Mouse (Mus musculus): Measurements from ENCODE around the gene Ahrr. TPM values are rescaled to one million over a fixed set of nuclear protein-coding genes. Genes with fewer than 3 reads are reported as not detected.
A peak's percentile ranks its signal among the peaks of the same experiment; 100 is the strongest.

The Ahrr gene
- polyA plus RNA-seq, 1 experiment from 2014 or later: 1.1 TPM

DNA sequence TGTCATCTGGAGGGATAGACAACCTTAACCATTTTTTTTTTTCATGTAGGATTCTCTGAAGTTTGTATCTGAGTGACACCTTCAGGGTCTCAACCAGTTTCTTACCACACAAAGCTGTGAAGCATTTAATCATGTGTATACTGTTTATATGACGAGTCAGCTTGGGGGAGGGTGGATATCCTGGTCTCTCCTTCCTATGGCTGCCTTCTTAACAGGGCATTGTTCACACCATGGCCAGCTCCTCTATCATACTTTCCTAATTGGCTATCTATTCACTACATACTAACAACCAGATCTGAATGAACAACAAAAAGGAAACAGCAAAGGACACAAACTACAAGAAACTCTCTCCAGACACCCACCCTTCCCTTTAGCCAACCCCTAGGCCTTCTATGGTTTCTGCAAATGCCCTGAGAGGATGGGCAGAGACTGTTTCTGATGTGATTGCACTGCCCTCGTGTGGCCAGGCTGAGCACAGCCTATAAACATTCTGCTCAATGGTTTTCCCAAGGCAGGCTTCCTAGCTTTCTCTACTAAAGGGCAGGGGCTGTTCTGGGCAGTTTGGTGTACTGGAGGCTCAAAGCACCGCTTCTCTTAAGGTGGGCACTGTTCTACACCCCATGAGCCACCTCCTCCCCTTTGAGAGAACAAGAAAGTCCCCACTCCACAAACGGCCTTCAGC lies 8.9 kb upstream of the Ahrr start:
- no peaks in the 10 kb centered on the region for H3K27me3 ChIP-seq
- no peaks in the 10 kb centered on the region for H3K9me3 ChIP-seq
- peak; percentile 59 for ATAC-seq (ENCODE audit: low FRiP score, low read depth)
- H3K4me1 ChIP-seq: no peaks in the 10 kb centered on the region
- H3K27ac ChIP-seq: no peak overlapping the region
- H3K9ac ChIP-seq: no peak overlapping the region
- peaks cover 40% of the 10 kb centered on the region for H3K36me3 ChIP-seq
- H3K4me2 ChIP-seq (replicated peaks): no peak overlapping the region
- WGBS: 38% methylated on average over 4 of the region's 4 CpGs
- no peak overlapping the region for H3K4me3 ChIP-seq

DNA sequence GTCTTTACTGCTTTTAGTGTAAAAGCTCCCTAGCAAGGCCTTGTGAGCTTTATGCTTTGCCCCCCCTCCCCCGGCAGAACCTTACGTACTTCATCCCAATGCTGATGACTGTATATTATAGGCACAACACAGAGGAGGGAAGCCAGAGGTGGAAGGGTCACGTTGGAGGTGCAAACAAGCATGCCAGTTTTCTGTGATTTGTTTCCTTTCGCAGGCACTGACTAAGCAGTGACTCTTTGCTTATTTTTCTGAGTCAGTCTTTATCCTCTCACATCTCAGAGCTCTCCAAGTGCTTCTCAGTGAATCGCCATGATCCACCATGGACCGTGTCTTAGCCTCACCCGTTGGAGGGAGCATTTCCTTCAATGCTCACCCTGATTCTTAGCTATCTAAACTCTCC lies 4.2 kb upstream of the Ahrr start:
- Histone ChIP-seq H3K9me3 (no peaks in the 10 kb centered on the region), H3K27me3 (peaks cover 24% of the 10 kb centered on the region), H3K27ac (no peak overlapping the region), H3K36me3 (no peaks in the 10 kb centered on the region), H3K4me1 (0 out of 2 replicates have a peak, but pooled peaks cover 7% of the 10 kb centered on the region), H3K9ac (no peak overlapping the region), H3K4me3 (no peak overlapping the region), H3K4me2 (replicated peaks) (no peak overlapping the region)
- 78% methylated on average over 7 of the region's 7 CpGs for WGBS
- no peak for ATAC-seq (ENCODE audit: low FRiP score, low read depth)

DNA sequence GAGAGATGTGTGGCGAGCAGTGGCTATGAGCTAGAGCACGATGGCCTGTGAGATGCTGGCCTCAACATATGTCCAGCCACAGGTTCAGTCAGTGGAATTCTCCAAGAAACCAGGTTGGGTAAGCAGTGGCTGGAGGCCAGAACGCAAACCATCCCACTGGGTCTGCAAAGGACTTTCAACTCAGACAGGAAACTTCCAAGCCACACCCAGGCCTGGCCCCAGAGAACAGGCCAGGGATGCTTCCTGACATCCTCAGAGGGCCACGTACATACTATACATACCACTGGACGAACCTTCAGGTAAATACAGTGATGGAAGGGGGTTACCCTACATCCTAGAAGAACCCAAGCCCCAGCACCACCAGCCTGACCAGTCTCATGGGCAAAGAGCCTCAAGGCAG lies 2.5 kb downstream of the Ahrr start:
- Histone ChIP-seq H3K9me3 (no peaks in the 10 kb centered on the region), H3K36me3 (no peaks in the 10 kb centered on the region), H3K4me1 (0 out of 2 replicates have a peak, but pooled peaks cover 7% of the 10 kb centered on the region), H3K27ac (no peak overlapping the region), H3K27me3 (peaks cover 35% of the 10 kb centered on the region), H3K9ac (no peak overlapping the region), H3K4me3 (no peak overlapping the region), H3K4me2 (replicated peaks) (no peak overlapping the region)
- WGBS: 83% methylated on average over 5 of the region's 5 CpGs
- no peak for ATAC-seq (ENCODE audit: low FRiP score, low read depth)

DNA sequence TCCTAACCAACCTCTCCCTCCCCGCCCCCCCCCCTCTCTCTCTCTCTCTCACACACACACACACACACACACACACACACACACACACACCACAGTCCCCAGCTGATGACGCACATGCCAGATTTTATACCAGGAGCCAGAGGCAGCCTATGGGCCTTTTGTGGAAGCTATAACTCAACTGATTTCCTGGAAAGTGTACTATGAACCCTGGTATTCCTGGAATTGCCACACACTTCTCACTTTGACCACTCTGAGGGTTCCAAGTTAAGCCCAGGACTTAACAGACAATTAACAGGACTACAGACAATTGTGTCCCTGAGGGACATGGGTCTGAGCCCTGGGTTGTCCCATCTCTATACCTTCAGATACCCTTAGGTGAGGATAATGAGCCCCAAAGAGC lies 9.8 kb downstream of the Ahrr start:
- no peak overlapping the region for H3K27ac ChIP-seq
- ATAC-seq (ENCODE audit: low FRiP score, low read depth): no peak
- no peaks in the 10 kb centered on the region for H3K36me3 ChIP-seq
- H3K9me3 ChIP-seq: no peaks in the 10 kb centered on the region
- H3K4me3 ChIP-seq: no peak overlapping the region
- H3K4me1 ChIP-seq: no peaks in the 10 kb centered on the region
- no peak overlapping the region for H3K9ac ChIP-seq
- no peaks in the 10 kb centered on the region for H3K27me3 ChIP-seq
- WGBS: 78% methylated on average over 1 of the region's 2 CpGs
- no peak overlapping the region for H3K4me2 ChIP-seq (replicated peaks)

DNA sequence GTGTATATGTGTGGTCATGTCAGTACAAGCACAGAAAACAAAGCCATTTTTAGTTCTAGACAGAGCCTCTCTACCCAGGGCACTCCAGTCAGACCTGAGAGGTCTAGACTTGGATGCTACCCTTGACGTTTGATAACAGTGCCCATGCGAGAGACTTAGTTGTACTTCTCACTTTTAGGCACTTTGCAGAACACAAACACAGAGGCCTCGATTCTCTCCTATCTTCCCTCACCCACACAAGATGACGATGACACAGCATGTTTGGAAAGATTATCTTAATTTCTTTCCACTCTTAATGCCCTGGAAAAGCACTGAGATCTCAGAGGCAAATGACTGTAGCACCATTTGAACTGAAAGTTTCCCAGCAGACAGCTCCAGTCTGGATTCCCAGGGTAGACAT lies 16.4 kb downstream of the Ahrr start:
- no peak for ATAC-seq (ENCODE audit: low FRiP score, low read depth)
- Histone ChIP-seq H3K27me3 (no peaks in the 10 kb centered on the region), H3K36me3 (no peaks in the 10 kb centered on the region), H3K9me3 (no peaks in the 10 kb centered on the region), H3K9ac (no peak overlapping the region), H3K4me1 (no peaks in the 10 kb centered on the region), H3K4me3 (no peak overlapping the region), H3K27ac (no peak overlapping the region), H3K4me2 (replicated peaks) (no peak overlapping the region)
- 73% methylated on average over 4 of the region's 4 CpGs for WGBS

DNA sequence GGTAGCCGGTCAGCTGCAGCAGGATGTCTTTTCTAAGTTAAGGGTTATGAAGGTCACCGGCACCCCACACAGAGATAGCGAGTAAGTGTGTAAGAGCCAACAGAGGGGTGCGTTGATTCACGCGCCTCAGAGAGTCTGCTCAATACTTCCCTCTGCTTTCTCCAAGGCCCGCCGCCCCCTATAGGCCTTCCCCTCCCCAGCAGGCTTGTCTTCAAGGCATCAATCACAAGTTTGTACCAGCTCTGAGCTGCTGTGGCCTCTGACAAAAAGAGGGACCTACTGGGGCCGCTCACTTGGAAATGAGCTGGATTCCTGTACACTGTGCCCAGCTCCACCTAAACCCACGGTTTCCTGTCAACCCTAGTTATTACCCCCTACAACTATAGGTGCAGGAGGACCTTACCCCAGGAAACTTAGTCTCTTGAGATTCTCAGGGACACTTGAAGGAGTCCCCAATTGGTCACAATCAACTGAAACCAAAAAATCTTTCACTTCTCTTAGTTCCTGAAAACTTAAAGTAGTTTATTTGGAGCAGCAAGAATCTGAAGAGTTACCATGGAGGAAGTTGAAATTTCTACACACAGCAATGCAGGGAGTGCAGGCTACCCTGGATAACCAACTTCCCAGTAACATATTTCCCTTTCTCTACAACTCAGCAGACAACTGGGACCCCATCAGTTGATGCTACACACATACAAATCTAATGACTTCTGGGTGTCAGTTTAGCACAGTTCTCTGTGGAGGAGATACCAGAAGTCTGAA lies 31.7 kb downstream of the Ahrr start:
- Histone ChIP-seq H3K27ac (no peak overlapping the region), H3K27me3 (no peaks in the 10 kb centered on the region; the same call in 1 of the 2 replicates), H3K4me3 (peak overlapping the region; percentile 58), H3K4me2 (replicated peaks) (peak overlapping the region; percentile 84), H3K9me3 (no peaks in the 10 kb centered on the region), H3K9ac (peak overlapping the region; percentile 76), H3K4me1 (no peaks in the 10 kb centered on the region), H3K36me3 (no peaks in the 10 kb centered on the region)
- ATAC-seq (ENCODE audit: low FRiP score, low read depth): peak; percentile 89
- WGBS: 2% methylated on average over 10 of the region's 10 CpGs

DNA sequence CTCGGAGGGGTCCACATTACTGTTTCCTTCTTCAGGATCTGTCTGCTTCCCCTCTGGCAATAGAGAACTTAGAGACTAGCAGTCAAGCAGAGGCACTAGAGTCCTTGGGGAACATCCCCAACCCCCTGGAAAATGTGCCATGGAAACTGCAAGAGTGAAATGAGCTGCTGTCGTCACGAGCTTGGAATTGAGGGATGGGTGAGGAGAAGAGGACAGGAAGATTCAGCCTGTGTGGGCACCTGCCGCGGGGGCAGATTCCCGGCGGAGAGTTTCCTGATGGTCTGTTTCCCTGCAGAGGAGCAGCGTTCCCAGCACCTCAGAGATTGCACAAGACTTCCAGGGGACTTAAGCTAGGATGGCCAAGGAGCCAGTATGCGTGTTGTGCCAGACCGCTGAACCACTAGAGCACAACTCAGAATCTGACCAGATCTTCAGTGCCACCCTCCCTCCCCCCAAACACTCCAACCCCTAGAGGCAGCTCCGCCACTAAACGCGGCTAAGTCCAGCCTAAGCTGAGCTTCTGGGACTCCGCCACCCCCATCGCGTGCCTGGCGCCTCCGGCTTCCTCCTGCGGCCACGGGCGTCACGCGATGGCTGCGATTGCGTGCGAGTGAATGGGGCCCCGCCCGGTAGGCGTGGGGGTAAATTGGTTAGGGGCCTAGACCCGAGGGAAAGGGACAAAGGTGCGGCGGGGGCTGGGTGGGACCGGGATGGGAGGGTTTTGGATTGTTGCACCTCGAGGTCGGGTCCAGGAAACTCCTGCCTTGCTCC lies 32.5 kb downstream of the Ahrr start:
- no peak overlapping the region for H3K27ac ChIP-seq
- 4% methylated on average over 35 of the region's 35 CpGs for WGBS
- peak overlapping the region; percentile 58 for H3K4me3 ChIP-seq
- no peaks in the 10 kb centered on the region for H3K9me3 ChIP-seq
- no peaks in the 10 kb centered on the region for H3K36me3 ChIP-seq
- peak overlapping the region; percentile 84 for H3K4me2 ChIP-seq (replicated peaks)
- H3K9ac ChIP-seq: peak overlapping the region; percentile 76
- no peaks in the 10 kb centered on the region for H3K4me1 ChIP-seq
- no peaks in the 10 kb centered on the region; the same call in 1 of the 2 replicates for H3K27me3 ChIP-seq
- peak; percentile 82 for ATAC-seq (ENCODE audit: low FRiP score, low read depth)

DNA sequence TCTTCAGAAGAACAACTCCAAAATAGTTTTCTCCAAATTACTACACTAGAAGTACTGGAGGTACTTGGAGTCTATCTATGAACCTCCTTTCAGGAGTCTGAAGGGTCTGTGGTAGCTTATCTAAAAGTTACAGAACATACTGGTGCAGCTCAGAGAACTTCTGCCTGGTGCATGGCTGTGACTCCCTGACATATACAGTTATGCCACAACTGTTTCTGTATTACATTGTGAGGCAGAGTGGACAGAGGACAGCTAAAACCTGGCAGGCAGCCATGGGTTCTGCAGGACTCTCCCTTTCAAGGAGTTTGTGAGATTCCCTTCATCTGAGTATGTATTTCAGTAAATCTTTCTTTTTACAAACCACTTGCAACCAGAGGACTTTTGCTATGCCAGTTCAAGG lies 45.6 kb downstream of the Ahrr start:
- Histone ChIP-seq H3K4me2 (replicated peaks) (no peak overlapping the region), H3K4me3 (no peak overlapping the region), H3K9ac (no peak overlapping the region), H3K27me3 (no peaks in the 10 kb centered on the region), H3K36me3 (no peaks in the 10 kb centered on the region), H3K27ac (no peak overlapping the region), H3K9me3 (no peaks in the 10 kb centered on the region), H3K4me1 (peaks cover 11% of the 10 kb centered on the region)
- no peak for ATAC-seq (ENCODE audit: low FRiP score, low read depth)

DNA sequence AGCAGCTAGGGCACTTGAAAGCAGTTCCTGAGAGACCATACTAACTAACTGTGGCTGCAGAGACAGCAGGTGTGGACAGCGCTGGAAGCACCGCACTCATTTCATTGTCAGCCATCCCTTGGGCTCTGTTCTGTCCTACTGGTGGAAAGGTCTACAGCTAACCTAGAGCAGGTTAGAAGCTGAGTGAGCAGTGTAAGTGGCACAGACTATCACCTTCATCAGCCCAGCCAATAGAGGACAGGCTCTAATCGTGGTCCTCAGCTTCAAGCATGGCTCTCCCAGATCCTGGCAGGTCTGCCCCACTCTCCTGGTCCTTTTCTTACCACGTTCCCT lies 46.3 kb downstream of the Ahrr start:
- WGBS: 57% methylated on average over 4 of the region's 4 CpGs
- Histone ChIP-seq H3K4me1 (peaks cover 11% of the 10 kb centered on the region), H3K27me3 (no peaks in the 10 kb centered on the region), H3K36me3 (no peaks in the 10 kb centered on the region), H3K4me3 (no peak overlapping the region), H3K9ac (0 out of 2 replicates have a peak overlapping the region, but pooled peaks have one; percentile 19), H3K9me3 (no peaks in the 10 kb centered on the region), H3K4me2 (replicated peaks) (peak overlapping the region; percentile 48), H3K27ac (0 out of 2 replicates have a peak overlapping the region, but pooled peaks have one; percentile 28)
- ATAC-seq (ENCODE audit: low FRiP score, low read depth): peak; percentile 69; the same call in 1 of the 2 replicates

DNA sequence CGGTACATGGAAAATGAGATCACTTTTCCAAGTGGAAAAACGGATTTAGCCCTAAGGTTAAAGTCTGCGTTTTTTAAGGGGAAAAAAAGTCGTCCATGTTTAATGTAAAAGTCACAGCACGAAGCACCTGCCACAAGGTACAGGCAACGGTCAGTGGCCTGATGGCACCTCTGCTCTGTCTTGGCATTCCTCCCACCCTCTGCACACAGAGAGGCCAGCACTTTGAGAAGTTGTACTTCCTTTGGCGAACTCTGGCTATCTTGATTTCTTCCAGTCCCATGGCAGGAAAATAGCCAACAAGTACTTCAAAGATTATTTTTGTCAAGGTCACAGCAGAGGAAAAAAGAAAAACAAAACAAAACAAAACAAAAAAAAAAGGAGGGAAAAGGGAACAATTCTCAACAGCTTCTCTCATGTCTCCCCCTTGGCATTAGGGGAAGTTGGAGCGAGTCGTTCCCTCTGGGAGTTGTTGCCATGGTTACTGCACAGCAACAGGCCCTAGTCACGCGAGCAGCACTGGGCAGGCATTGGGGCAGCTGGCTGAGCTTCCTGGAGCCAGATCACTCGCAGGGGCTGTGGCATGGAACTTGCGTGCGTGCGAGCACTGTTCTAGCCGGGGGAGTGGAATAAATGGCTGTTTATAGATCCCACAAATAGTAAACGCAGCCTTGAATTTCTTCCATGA lies 46.8 kb downstream of the Ahrr start:
- peaks cover 11% of the 10 kb centered on the region for H3K4me1 ChIP-seq
- no peaks in the 10 kb centered on the region for H3K27me3 ChIP-seq
- H3K9ac ChIP-seq: 0 out of 2 replicates have a peak overlapping the region, but pooled peaks have one; percentile 19
- H3K4me3 ChIP-seq: no peak overlapping the region
- 0 out of 2 replicates have a peak overlapping the region, but pooled peaks have one; percentile 28 for H3K27ac ChIP-seq
- peak; percentile 89 for ATAC-seq (ENCODE audit: low FRiP score, low read depth)
- WGBS: 23% methylated on average over 17 of the region's 17 CpGs
- H3K36me3 ChIP-seq: no peaks in the 10 kb centered on the region
- no peaks in the 10 kb centered on the region for H3K9me3 ChIP-seq
- peak overlapping the region; percentile 48 for H3K4me2 ChIP-seq (replicated peaks)

DNA sequence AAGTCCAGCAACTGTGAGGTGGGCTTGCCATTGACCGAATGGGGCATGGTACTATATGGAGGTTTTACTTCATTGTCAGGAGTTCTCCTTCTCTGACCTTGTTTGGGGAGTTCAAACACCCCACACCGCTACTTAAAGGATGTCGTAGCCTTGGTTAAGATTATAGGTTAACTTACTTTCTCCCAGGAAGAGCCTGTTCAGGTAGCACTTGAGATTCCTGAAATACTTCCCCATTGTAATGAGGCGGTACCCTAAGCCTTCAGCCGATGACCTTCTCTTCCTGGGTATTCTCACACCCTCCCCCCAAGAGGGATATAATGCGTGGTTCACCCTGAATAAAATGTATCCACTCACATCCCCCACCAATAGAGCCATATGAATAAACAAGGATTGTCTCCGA lies 54.6 kb downstream of the Ahrr start:
- H3K36me3 ChIP-seq: no peaks in the 10 kb centered on the region
- H3K4me3 ChIP-seq: no peak overlapping the region
- WGBS: 71% methylated on average over 7 of the region's 7 CpGs
- no peak overlapping the region for H3K4me2 ChIP-seq (replicated peaks)
- no peaks in the 10 kb centered on the region for H3K4me1 ChIP-seq
- H3K27ac ChIP-seq: no peak overlapping the region
- no peaks in the 10 kb centered on the region for H3K9me3 ChIP-seq
- no peaks in the 10 kb centered on the region for H3K27me3 ChIP-seq
- ATAC-seq (ENCODE audit: low FRiP score, low read depth): no peak
- H3K9ac ChIP-seq: no peak overlapping the region

DNA sequence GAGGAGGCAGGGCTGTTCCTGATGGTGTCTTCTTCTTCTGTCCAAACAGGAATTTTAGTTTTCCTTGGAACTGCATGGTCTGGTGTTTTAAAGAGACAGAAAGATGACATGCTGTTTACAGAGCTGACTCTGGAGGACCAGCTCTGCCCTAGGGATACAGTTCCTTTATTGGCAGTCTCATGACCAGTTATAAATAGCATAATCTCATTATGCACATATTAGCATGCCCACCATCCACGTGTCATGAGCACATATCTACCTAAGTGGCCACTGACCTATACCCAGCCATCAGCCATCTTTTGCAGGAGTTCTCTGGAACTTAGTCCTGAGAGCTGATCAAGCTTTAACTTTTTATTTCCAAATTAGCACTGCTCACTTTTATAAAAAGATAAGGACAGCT lies 71.5 kb downstream of the Ahrr start:
- Histone ChIP-seq H3K4me2 (replicated peaks) (no peak overlapping the region), H3K4me1 (no peaks in the 10 kb centered on the region), H3K27me3 (no peaks in the 10 kb centered on the region), H3K36me3 (no peaks in the 10 kb centered on the region), H3K4me3 (no peak overlapping the region), H3K9me3 (no peaks in the 10 kb centered on the region), H3K9ac (no peak overlapping the region), H3K27ac (no peak overlapping the region)
- WGBS: 43% methylated on average over 1 of the region's 1 CpGs
- no peak for ATAC-seq (ENCODE audit: low FRiP score, low read depth)

Measured in limb, embryonic 13.5 days (tissue).